In the genomic region with DNA sequence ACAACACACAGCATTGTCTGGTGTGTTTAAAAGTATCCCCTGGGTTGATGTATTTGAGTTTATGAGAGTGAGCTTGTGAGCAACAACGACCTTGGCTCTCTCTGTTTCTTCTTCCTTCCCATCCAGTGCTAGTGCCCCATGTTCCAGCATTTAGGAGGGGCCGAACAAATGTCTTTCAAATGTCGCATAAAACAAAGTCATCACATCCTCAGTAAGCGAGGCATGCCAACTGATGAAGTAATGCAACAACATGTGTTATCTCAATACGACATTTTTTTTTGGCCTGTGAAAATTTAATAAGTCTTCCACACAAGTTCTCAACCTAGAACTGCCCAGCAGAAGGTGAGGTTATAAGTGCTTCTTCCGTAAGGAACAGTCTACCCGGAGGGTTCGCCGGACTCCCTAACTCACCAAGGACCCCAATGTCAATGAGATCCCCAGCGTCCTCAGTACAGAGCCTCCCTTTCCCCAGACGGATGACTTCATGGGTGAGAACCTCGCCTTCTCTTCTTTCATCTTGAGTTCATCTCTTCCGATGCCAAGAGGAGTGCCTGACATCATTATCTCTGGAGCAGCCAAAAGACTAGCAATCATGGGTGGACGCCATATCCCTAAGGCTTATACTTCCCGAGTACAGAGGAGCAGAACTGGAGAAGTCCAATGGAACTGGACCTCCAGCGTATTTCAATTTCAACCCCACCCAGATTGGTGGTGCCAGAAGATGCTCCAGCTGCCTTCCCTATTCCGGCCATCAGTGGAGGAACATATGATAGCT, we compare ENCODE assay signal across 15 mouse cellular contexts. TPM values are rescaled to one million over a fixed set of nuclear protein-coding genes. Genes with fewer than 3 reads are reported as not detected.
DNase-seq lines count a peak whose midpoint lies in the region; TF ChIP-seq lines count a peak whose summit lies in the region.
"Had no signal": no experiment of that assay in that cellular context is flagged by ENCODE, and none has a peak within 500 bp of the region (broad histone marks: within the 10 kb centered on the region; RNA-seq: fewer than 3 reads in every experiment).

No protein-coding gene starts in this region.

- H3K4me1 ChIP-seq in lung, adult 2 months (ENCODE audit: control insufficient read depth, insufficient read depth, low read length) = peaks cover 7% of the 10 kb centered on the region; the same call in 1 of the 2 replicates
- H3K4me1 ChIP-seq: forebrain, embryonic 12.5 days; intestine, embryonic 15.5 days had no signal

- no peak for TF ChIP-seq POLR2A in lung, adult 2 months (IDR thresholded peaks at IDR 0.05; ENCODE audit: borderline replicate concordance, extremely low read depth, low read depth, low read length)

- no peak overlapping the region for H3K4me3 ChIP-seq in lung, adult 2 months (replicated peaks; ENCODE audit: extremely low read depth, low read depth, low read length)
- H3K4me3 ChIP-seq: embryonic facial prominence, embryonic 13.5 days; forebrain, embryonic 12.5 days; intestine, embryonic 15.5 days had no signal

- DNase-seq in heart, postnatal 10 days = peak; percentile 41 to 42
- DNase-seq in heart, adult 8-10 months (ENCODE audit: low spot score) = no peak
- DNase-seq in lung, postnatal 36 days = peak; percentile 67
- DNase-seq in lung, adult 2 months = no peak
- DNase-seq in gastrocnemius, postnatal 25 days = peak; percentile 64
- DNase-seq in thymus, postnatal 10 days (ENCODE audit: low spot score in 2 of 2) = no peak
- DNase-seq in left cerebral cortex, postnatal 14 days (ENCODE audit: low spot score in 2 of 2) = no peak
- DNase-seq: adrenal gland, adult 2 months; adrenal gland, postnatal 25 days; cerebellum, adult 18-20 months; cerebellum, adult 9-11 months; cerebellum, postnatal 36 days had no signal

- WGBS in lung, adult 2 months = 83% methylated on average over 17 of the region's 17 CpGs

- intact Hi-C loops in heart, postnatal 10 days (cut with DNase I) = no loop called here
- intact Hi-C loops in left cerebral cortex, postnatal 14 days (cut with DNase I) = no loop called here

- no peak for TF ChIP-seq CTCF in lung, adult 2 months (IDR thresholded peaks at IDR 0.05; ENCODE audit: insufficient read depth, low read length)

RNA-seq across cellular contexts. Expression of a gene that starts 41.2 kb away (rescaled TPM):
- total RNA-seq in heart, postnatal 10 days (2021) = 10 to 100 TPM; 22.4 to 23.2 TPM
- total RNA-seq in heart, adult 8-10 months (2022) = 1 to 10 TPM; 5.7 to 7.4 (median 7.1) TPM
- polyA plus RNA-seq in lung, adult 2 months (2012; rRNA removed) = 1.3 and 1.5 TPM in 2 replicates
- 1 to 10 TPM; 1.6 to 2.9 TPM for total RNA-seq in gastrocnemius, postnatal 25 days (2021)
- 1 to 10 TPM; 4.9 to 5.8 TPM for total RNA-seq in left cerebral cortex, postnatal 14 days (2021)

Comparison
In these comparisons a context has a peak if more than half of its experiments do, and no peak if none do; other contexts are left out.
1. DNase-seq: peak in heart, postnatal 10 days (2 of 2), lung, postnatal 36 days (single experiment) and gastrocnemius, postnatal 25 days (single experiment); none in heart, adult 8-10 months (single experiment), lung, adult 2 months (single experiment), thymus, postnatal 10 days (0 of 2) and left cerebral cortex, postnatal 14 days (0 of 2).